In the genomic region with DNA sequence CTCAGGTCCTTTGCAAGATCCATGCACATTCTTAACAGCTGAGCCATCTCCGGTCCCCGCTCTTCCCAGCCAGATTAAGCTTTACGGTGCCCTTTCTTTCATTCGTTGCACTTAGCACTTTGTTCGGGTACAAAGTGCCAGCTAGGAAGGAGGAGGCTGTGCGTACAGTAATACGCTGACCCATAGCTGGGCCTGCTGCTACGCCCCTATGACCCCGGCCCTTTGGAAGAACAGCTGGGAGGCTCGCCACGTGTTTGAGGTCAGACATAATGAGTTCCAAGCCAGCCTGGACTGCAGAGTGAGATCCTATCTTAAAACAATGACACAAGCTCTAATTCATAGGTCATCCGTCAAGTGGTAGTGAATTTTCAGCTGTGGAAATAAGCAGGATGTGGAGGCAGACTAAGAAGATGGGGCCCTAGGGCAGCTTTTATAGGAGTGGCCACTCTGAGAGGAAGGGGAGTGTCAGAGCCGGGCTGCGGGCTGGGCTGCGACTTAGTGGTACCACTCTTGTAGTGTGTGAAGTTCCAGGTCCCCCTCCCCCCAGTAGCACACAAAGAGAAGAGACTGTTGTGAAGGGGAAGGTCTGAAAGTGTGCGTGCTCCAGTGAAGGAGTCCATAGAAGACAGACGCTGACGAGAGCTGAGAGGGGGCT, we compare ENCODE assay signal across 12 mouse cellular contexts. TPM values are rescaled to one million over a fixed set of nuclear protein-coding genes. Genes with fewer than 3 reads are reported as not detected.
A peak's percentile ranks its signal among the peaks of the same experiment; 100 is the strongest.
DNase-seq lines count a peak whose midpoint lies in the region; ATAC-seq and TF ChIP-seq lines count a peak whose summit lies in the region.
"Had no signal": no experiment of that assay in that cellular context is flagged by ENCODE, and none has a peak within 500 bp of the region (broad histone marks: within the 10 kb centered on the region; RNA-seq: fewer than 3 reads in every experiment).

No protein-coding gene starts in this region.

- ATAC-seq in liver, embryonic 11.5 days (replicated peaks; ENCODE audit: low FRiP score): no peak; the same call in 1 of the 2 replicates
- ATAC-seq in embryonic facial prominence, embryonic 11.5 days (replicated peaks; ENCODE audit: insufficient number of reproducible peaks, low FRiP score, low TSS enrichment, low read depth): 0 out of 2 replicates have a peak, but pooled peaks have one; percentile 62
- ATAC-seq in kidney, embryonic 14.5 days (ENCODE audit: low FRiP score, low TSS enrichment): peak; percentile 67; the same call in 1 of the 2 replicates
- peak; percentile 50; the same call in 1 of the 2 replicates for ATAC-seq in liver, embryonic 16.5 days (ENCODE audit: low read depth)
- no peak for ATAC-seq in midbrain, postnatal 0 days (ENCODE audit: low FRiP score)

- TF ChIP-seq CTCF in liver, adult 2 months (IDR thresholded peaks at IDR 0.05; ENCODE audit: low read depth, low read length): no peak
- TF ChIP-seq CTCF in midbrain, postnatal 0 days (IDR thresholded peaks at IDR 0.05): no peak

- H3K36me3 ChIP-seq in liver, adult 2 months (ENCODE audit: control insufficient read depth, insufficient read depth, low read length): peaks cover 45% of the 10 kb centered on the region; the same call in 1 of the 2 replicates
- H3K36me3 ChIP-seq in liver, embryonic 11.5 days (ENCODE audit: control insufficient read depth, insufficient read depth, low read length): peaks cover 33% of the 10 kb centered on the region
- peaks cover 5% of the 10 kb centered on the region for H3K36me3 ChIP-seq in embryonic facial prominence, embryonic 11.5 days (replicated peaks; ENCODE audit: control insufficient read depth, insufficient read depth, low read depth, low read length)
- peaks cover 80% of the 10 kb centered on the region for H3K36me3 ChIP-seq in kidney, embryonic 14.5 days (ENCODE audit: control insufficient read depth, insufficient read depth, low read length)
- H3K36me3 ChIP-seq in liver, embryonic 16.5 days (ENCODE audit: control insufficient read depth, insufficient read depth): peaks cover 27% of the 10 kb centered on the region
- H3K36me3 ChIP-seq in midbrain, postnatal 0 days (ENCODE audit: insufficient read depth, low read length): peaks cover 74% of the 10 kb centered on the region

- DNase-seq in liver, adult 2 months (ENCODE audit: extremely low read depth, low read depth, low spot score): peak; percentile 88
- no peak for DNase-seq in liver, embryonic 11.5 days (ENCODE audit: low spot score)
- no peak for DNase-seq in embryonic facial prominence, embryonic 11.5 days (ENCODE audit: low spot score)
- DNase-seq in frontal cortex, postnatal 10 days (ENCODE audit: low spot score in 2 of 2): no peak
- no peak for DNase-seq in cerebellum, adult 11 months
- DNase-seq in midbrain, postnatal 0 days (ENCODE audit: low spot score): no peak
- DNase-seq: cerebellum, adult 9-11 months had no signal

- H3K27ac ChIP-seq in liver, adult 2 months (replicated peaks; ENCODE audit: insufficient read depth, low read depth, low read length): no peak overlapping the region
- H3K27ac ChIP-seq in liver, embryonic 11.5 days (ENCODE audit: low read depth, low read length): no peak overlapping the region
- no peak overlapping the region for H3K27ac ChIP-seq in embryonic facial prominence, embryonic 11.5 days (replicated peaks; ENCODE audit: low read depth, low read length)
- no peak overlapping the region for H3K27ac ChIP-seq in kidney, embryonic 14.5 days (ENCODE audit: low read depth, low read length)
- H3K27ac ChIP-seq in liver, embryonic 16.5 days (ENCODE audit: low read length): no peak overlapping the region
- H3K27ac ChIP-seq in midbrain, postnatal 0 days (ENCODE audit: low read depth, low read length): no peak overlapping the region

- peaks cover 2% of the 10 kb centered on the region; the same call in 1 of the 2 replicates for H3K4me1 ChIP-seq in liver, adult 2 months (ENCODE audit: control insufficient read depth, insufficient read depth, low read length)
- no peaks in the 10 kb centered on the region for H3K4me1 ChIP-seq in liver, embryonic 11.5 days (replicated peaks; ENCODE audit: control insufficient read depth, insufficient read depth, low read length)
- H3K4me1 ChIP-seq in embryonic facial prominence, embryonic 11.5 days (ENCODE audit: control insufficient read depth, insufficient read depth, low read length): no peaks in the 10 kb centered on the region
- H3K4me1 ChIP-seq in kidney, embryonic 14.5 days (ENCODE audit: control insufficient read depth, insufficient read depth, low read length): no peaks in the 10 kb centered on the region
- H3K4me1 ChIP-seq in liver, embryonic 16.5 days (ENCODE audit: control insufficient read depth, low read depth, low read length): no peaks in the 10 kb centered on the region
- H3K4me1 ChIP-seq in midbrain, postnatal 0 days (ENCODE audit: insufficient read depth, low read length): no peaks in the 10 kb centered on the region
- H3K4me1 ChIP-seq: megakaryocyte, embryonic 14.5 days had no signal

- WGBS in liver, adult 2 months: 49% methylated on average over 18 of the region's 18 CpGs
- 84% methylated on average over 18 of the region's 18 CpGs for WGBS in liver, embryonic 11.5 days
- 52% methylated on average over 18 of the region's 18 CpGs for WGBS in embryonic facial prominence, embryonic 11.5 days
- 47% methylated on average over 18 of the region's 18 CpGs for WGBS in kidney, embryonic 14.5 days
- WGBS in liver, embryonic 16.5 days (ENCODE audit: insufficient replicate concordance): 79% methylated on average over 18 of the region's 18 CpGs
- 90% methylated on average over 18 of the region's 18 CpGs for WGBS in midbrain, postnatal 0 days

- no peak overlapping the region for H3K4me2 ChIP-seq in liver, embryonic 11.5 days
- H3K4me2 ChIP-seq in embryonic facial prominence, embryonic 11.5 days (ENCODE audit: low read depth, low read length): no peak overlapping the region
- H3K4me2 ChIP-seq in kidney, embryonic 14.5 days (replicated peaks; ENCODE audit: low read depth, low read length): no peak overlapping the region
- no peak overlapping the region for H3K4me2 ChIP-seq in liver, embryonic 16.5 days (ENCODE audit: low read depth, low read length)
- no peak overlapping the region for H3K4me2 ChIP-seq in midbrain, postnatal 0 days (ENCODE audit: low read depth, low read length, poor library complexity, severe bottlenecking)

- no peak overlapping the region for H3K9ac ChIP-seq in liver, adult 2 months (ENCODE audit: low read depth, low read length)
- H3K9ac ChIP-seq in liver, embryonic 11.5 days (ENCODE audit: low read depth, low read length): no peak overlapping the region
- H3K9ac ChIP-seq in embryonic facial prominence, embryonic 11.5 days (replicated peaks; ENCODE audit: low read length): no peak overlapping the region
- H3K9ac ChIP-seq in kidney, embryonic 14.5 days (ENCODE audit: low read depth, low read length): 0 out of 2 replicates have a peak overlapping the region, but pooled peaks have one; percentile 12
- no peak overlapping the region for H3K9ac ChIP-seq in liver, embryonic 16.5 days (ENCODE audit: low read depth, low read length)
- H3K9ac ChIP-seq in midbrain, postnatal 0 days (replicated peaks; ENCODE audit: low read length, poor library complexity, severe bottlenecking): no peak overlapping the region

- TF ChIP-seq POLR2A in liver, adult 2 months (IDR thresholded peaks at IDR 0.05; ENCODE audit: extremely low read depth, insufficient read depth, low read length): no peak

- no peaks in the 10 kb centered on the region for H3K79me2 ChIP-seq in liver, adult 2 months (ENCODE audit: control insufficient read depth, insufficient read depth, low read length)

- H3K4me3 ChIP-seq in liver, adult 2 months (ENCODE audit: insufficient read depth, low read depth, low read length): no peak overlapping the region
- H3K4me3 ChIP-seq in liver, embryonic 11.5 days (ENCODE audit: low read depth, low read length): no peak overlapping the region
- H3K4me3 ChIP-seq in embryonic facial prominence, embryonic 11.5 days (ENCODE audit: low read depth, low read length): no peak overlapping the region
- H3K4me3 ChIP-seq in kidney, embryonic 14.5 days (ENCODE audit: low read length): no peak overlapping the region
- H3K4me3 ChIP-seq in liver, embryonic 16.5 days (ENCODE audit: low read depth, low read length): no peak overlapping the region
- H3K4me3 ChIP-seq in midbrain, postnatal 0 days (ENCODE audit: low read depth, low read length): no peak overlapping the region
- H3K4me3 ChIP-seq: erythroblast, embryonic 14.5 days; megakaryocyte, embryonic 14.5 days; myocyte had no signal

- no peaks in the 10 kb centered on the region for H3K27me3 ChIP-seq in liver, adult 2 months (ENCODE audit: control insufficient read depth, insufficient read depth, low read length)
- no peaks in the 10 kb centered on the region for H3K27me3 ChIP-seq in liver, embryonic 11.5 days (replicated peaks; ENCODE audit: control insufficient read depth, insufficient read depth, low read length)
- H3K27me3 ChIP-seq in embryonic facial prominence, embryonic 11.5 days (ENCODE audit: control insufficient read depth, insufficient read depth, low read length): no peaks in the 10 kb centered on the region
- no peaks in the 10 kb centered on the region for H3K27me3 ChIP-seq in kidney, embryonic 14.5 days (ENCODE audit: control insufficient read depth, insufficient read depth, low read length)
- H3K27me3 ChIP-seq in liver, embryonic 16.5 days (ENCODE audit: control insufficient read depth, insufficient read depth, low read depth, low read length): no peaks in the 10 kb centered on the region
- H3K27me3 ChIP-seq in midbrain, postnatal 0 days (ENCODE audit: insufficient read depth, low read length): no peaks in the 10 kb centered on the region
- H3K27me3 ChIP-seq: megakaryocyte, embryonic 14.5 days had no signal

- no peaks in the 10 kb centered on the region for H3K9me3 ChIP-seq in liver, embryonic 11.5 days (ENCODE audit: control insufficient read depth, low read length)
- H3K9me3 ChIP-seq in embryonic facial prominence, embryonic 11.5 days (replicated peaks; ENCODE audit: control insufficient read depth, low read length): no peaks in the 10 kb centered on the region
- H3K9me3 ChIP-seq in kidney, embryonic 14.5 days (ENCODE audit: control insufficient read depth, low read length): no peaks in the 10 kb centered on the region
- H3K9me3 ChIP-seq in liver, embryonic 16.5 days (replicated peaks; ENCODE audit: control insufficient read depth, low read length): no peaks in the 10 kb centered on the region
- no peaks in the 10 kb centered on the region for H3K9me3 ChIP-seq in midbrain, postnatal 0 days (ENCODE audit: low read length)
- H3K9me3 ChIP-seq: megakaryocyte, embryonic 14.5 days had no signal

RNA-seq across cellular contexts. Expression of a gene that starts 14.1 kb away (rescaled TPM):
- total RNA-seq in liver, adult 2 months (2014; rRNA removed): 56.0 and 58.8 TPM in 2 replicates
- 54.7 and 69.0 TPM in 2 replicates for polyA plus RNA-seq in liver, adult 2 months (2012; rRNA removed)
- 36.6 and 40.6 TPM in 2 replicates for polyA plus RNA-seq in liver, embryonic 11.5 days (2014; fragmentation: Nextera tagmentation; extraction: Ambion mirVana)
- 29.3 and 30.0 TPM in 2 replicates for polyA plus RNA-seq in embryonic facial prominence, embryonic 11.5 days (2014; fragmentation: Nextera tagmentation; extraction: Ambion mirVana)
- 25.0 and 53.0 TPM in 2 replicates for polyA plus RNA-seq in kidney, embryonic 14.5 days (2014; fragmentation: Nextera tagmentation; extraction: Ambion mirVana)
- polyA plus RNA-seq in liver, embryonic 16.5 days (2015; fragmentation: Nextera tagmentation; extraction: Ambion mirVana): 28.9 and 32.2 TPM in 2 replicates
- 19.3 and 20.0 TPM in 2 replicates for total RNA-seq in midbrain, postnatal 0 days (2014; rRNA removed)
- 19.2 and 21.5 TPM in 2 replicates for polyA plus RNA-seq in midbrain, postnatal 0 days (2015; fragmentation: Nextera tagmentation; extraction: Ambion mirVana)

RNA-seq across cellular contexts. Expression of a gene that starts 28.2 kb away (rescaled TPM):
- total RNA-seq in liver, adult 2 months (2014; rRNA removed): 15.7 and 16.1 TPM in 2 replicates
- 4.3 and 4.5 TPM in 2 replicates for polyA plus RNA-seq in liver, adult 2 months (2012; rRNA removed)
- polyA plus RNA-seq in liver, embryonic 11.5 days (2014; fragmentation: Nextera tagmentation; extraction: Ambion mirVana): 47.3 and 51.8 TPM in 2 replicates
- polyA plus RNA-seq in embryonic facial prominence, embryonic 11.5 days (2014; fragmentation: Nextera tagmentation; extraction: Ambion mirVana): 67.8 TPM in 2 replicates
- polyA plus RNA-seq in kidney, embryonic 14.5 days (2014; fragmentation: Nextera tagmentation; extraction: Ambion mirVana): 37.7 and 55.9 TPM in 2 replicates
- polyA plus RNA-seq in liver, embryonic 16.5 days (2015; fragmentation: Nextera tagmentation; extraction: Ambion mirVana): 18.4 and 19.3 TPM in 2 replicates
- total RNA-seq in midbrain, postnatal 0 days (2014; rRNA removed): 124 and 131 TPM in 2 replicates
- polyA plus RNA-seq in midbrain, postnatal 0 days (2015; fragmentation: Nextera tagmentation; extraction: Ambion mirVana): 148 and 160 TPM in 2 replicates

Comparison
In these comparisons a context has a peak if more than half of its experiments do, and no peak if none do; other contexts are left out.
1. ATAC-seq: peak in embryonic facial prominence, embryonic 11.5 days (single experiment), kidney, embryonic 14.5 days (single experiment) and liver, embryonic 16.5 days (single experiment); none in liver, embryonic 11.5 days (single experiment) and midbrain, postnatal 0 days (single experiment).